Mouse (Mus musculus) hindbrain, postnatal 0 days (tissue): ENCODE results near the gene Slc30a6. TPM values are rescaled to one million over a fixed set of nuclear protein-coding genes. Genes with fewer than 3 reads are reported as not detected.

Experiments used
- ATAC-seq: fragments of 200-750 bp; cut with Nextera tagmentation; 2 replicates; pipeline ENCODE4 v1.8.0; 2017; ENCODE audit warnings: mild to moderate bottlenecking, moderate TSS enrichment, moderate library complexity
- DNase-seq: peaks from one replicate; pipeline ENCODE4 v3.0.0-alpha.2; 2015; ENCODE audit warnings: low spot score
- H3K27ac ChIP-seq: fragments of 300-500 bp; sonication (generic); 2 replicates; pipeline ENCODE4 v1.5.1; 2014; ENCODE audit warnings: mild to moderate bottlenecking
- H3K27me3 ChIP-seq: fragments of 300-500 bp; sonication (generic); 2 replicates; pipeline ENCODE4 v1.6.1; 2014; ENCODE audit warnings: low read length, mixed read lengths; ENCODE audit not compliant: insufficient read depth
- H3K36me3 ChIP-seq: fragments of 300-500 bp; sonication (generic); 2 replicates; pipeline ENCODE4 v1.6.1; 2014; ENCODE audit warnings: low read length, mixed read lengths; ENCODE audit not compliant: insufficient read depth
- H3K4me1 ChIP-seq: fragments of 300-500 bp; sonication (generic); 2 replicates; pipeline ENCODE4 v1.6.1; 2014; ENCODE audit warnings: antibody characterized with exemption, low read length, mixed read lengths; ENCODE audit not compliant: insufficient read depth
- H3K4me2 ChIP-seq: fragments of 300-500 bp; sonication (generic); 2 replicates; pipeline ENCODE4 v1.6.1; 2014; ENCODE audit warnings: low read depth, mild to moderate bottlenecking, low read length, moderate library complexity, mixed read lengths
- H3K4me3 ChIP-seq: fragments of 300-500 bp; sonication (generic); 2 replicates; pipeline ENCODE4 v1.5.1; 2014; ENCODE audit warnings: low read length
- H3K9ac ChIP-seq: fragments of 300-500 bp; sonication (generic); replicated peaks from 2 replicates; pipeline ENCODE4 v1.6.1; 2014; ENCODE audit warnings: mild to moderate bottlenecking, low read length, moderate library complexity, mixed read lengths
- H3K9me3 ChIP-seq: fragments of 300-500 bp; sonication (generic); 2 replicates; pipeline ENCODE4 v1.6.1; 2016; ENCODE audit warnings: low read length, mixed read lengths
- CTCF ChIP-seq: IDR thresholded peaks from 2 replicates; pipeline ENCODE4 v1.5.1; 2016; ENCODE audit warnings: antibody characterized with exemption, control low read depth, low read depth
- WGBS: fragments of 180-500 bp; shearing (Covaris S2); extraction: QIAGEN DNeasy Blood & Tissue Kit; methylation state at CpG from one replicate; pipeline ENCODE4 v1.1.7; 2014; 5-methylcytosine and 5-hydroxymethylcytosine counted together
- polyA plus RNA-seq: library from polyadenylated mRNA; unstranded; fragments of >200 nt; fragmentation: Nextera tagmentation; extraction: Ambion mirVana; gene quantifications from 2 replicates; pipeline ENCODE4 v1.2.1, GENCODE M21; 2015
- total RNA-seq: library from RNA; depleted of rRNA; stranded (reverse); fragments of >200 nt; gene quantifications from 2 replicates; pipeline ENCODE4 v1.2.3, GENCODE M21; 2014

Gene Slc30a6
- total and polyA plus RNA-seq, 2 experiments from 2014 or later, result 22.1 to 25.6 TPM

GRCm38 (mm10) chr17:74396766-74397165 lies 1.4 kb downstream of the Slc30a6 start:
- Histone ChIP-seq H3K4me1 (peaks cover 7% of the 10 kb centered on the region; the same call in 1 of the 2 replicates), H3K36me3 (no peaks in the 10 kb centered on the region), H3K27ac (no peak overlapping the region), H3K9ac (no peak overlapping the region), H3K4me3 (no peak overlapping the region), H3K9me3 (no peaks in the 10 kb centered on the region), H3K4me2 (peak overlapping the region; percentile 72), H3K27me3 (no peaks in the 10 kb centered on the region)
- DNase-seq (no peak), ATAC-seq (no peak)
- no peak for TF ChIP-seq CTCF
- 81% methylated on average over 4 of the region's 4 CpGs for WGBS

- no peaks in the 10 kb centered on the region for H3K9me3 ChIP-seq
- no peak overlapping the region for H3K27ac ChIP-seq
- H3K4me3 ChIP-seq, result no peak overlapping the region
- ATAC-seq (no peak), DNase-seq (no peak)
- WGBS, result 87% methylated on average over 2 of the region's 2 CpGs
- H3K4me2 ChIP-seq, result no peak overlapping the region
- no peak overlapping the region for H3K9ac ChIP-seq
- H3K36me3 ChIP-seq, result no peaks in the 10 kb centered on the region
- no peaks in the 10 kb centered on the region for H3K27me3 ChIP-seq
- H3K4me1 ChIP-seq, result peaks cover 7% of the 10 kb centered on the region; the same call in 1 of the 2 replicates
- TF ChIP-seq CTCF, result no peak
Measured at GRCm38 (mm10) chr17:74397173-74397572, 1.8 kb downstream of the Slc30a6 start.

- Histone ChIP-seq H3K36me3 (peaks cover 15% of the 10 kb centered on the region; the same call in 1 of the 2 replicates), H3K9me3 (no peaks in the 10 kb centered on the region), H3K9ac (no peak overlapping the region), H3K27ac (no peak overlapping the region), H3K4me1 (no peaks in the 10 kb centered on the region), H3K27me3 (no peaks in the 10 kb centered on the region), H3K4me3 (no peak overlapping the region), H3K4me2 (no peak overlapping the region)
- DNase-seq, result no peak
- TF ChIP-seq CTCF, result no peak
- ATAC-seq, result no peak
- WGBS, result 94% methylated on average over 12 of the region's 12 CpGs
Measured at GRCm38 (mm10) chr17:74402486-74403222, 7.2 kb downstream of the Slc30a6 start.

GRCm38 (mm10) chr17:74406487-74406886 lies 11.1 kb downstream of the Slc30a6 start:
- no peak overlapping the region for H3K4me3 ChIP-seq
- DNase-seq, result no peak
- no peak overlapping the region for H3K4me2 ChIP-seq
- 92% methylated on average over 8 of the region's 8 CpGs for WGBS
- no peak overlapping the region for H3K9ac ChIP-seq
- no peak for TF ChIP-seq CTCF
- H3K9me3 ChIP-seq, result no peaks in the 10 kb centered on the region
- no peaks in the 10 kb centered on the region for H3K27me3 ChIP-seq
- H3K27ac ChIP-seq, result no peak overlapping the region
- no peaks in the 10 kb centered on the region for H3K4me1 ChIP-seq
- no peak for ATAC-seq
- peaks cover 24% of the 10 kb centered on the region; the same call in 1 of the 2 replicates for H3K36me3 ChIP-seq

GRCm38 (mm10) chr17:74409722-74410121 lies 14.3 kb downstream of the Slc30a6 start:
- Histone ChIP-seq H3K9ac (no peak overlapping the region), H3K4me2 (no peak overlapping the region), H3K4me3 (no peak overlapping the region), H3K36me3 (peaks cover 29% of the 10 kb centered on the region; the same call in 1 of the 2 replicates), H3K27ac (no peak overlapping the region), H3K9me3 (no peaks in the 10 kb centered on the region), H3K27me3 (no peaks in the 10 kb centered on the region), H3K4me1 (no peaks in the 10 kb centered on the region)
- peak; percentile 42 for TF ChIP-seq CTCF
- no peak for ATAC-seq
- 68% methylated on average over 4 of the region's 4 CpGs for WGBS
- peak; percentile 11 for DNase-seq

- no peaks in the 10 kb centered on the region for H3K27me3 ChIP-seq
- no peak for DNase-seq
- TF ChIP-seq CTCF, result no peak
- no peak for ATAC-seq
- no peak overlapping the region for H3K4me2 ChIP-seq
- no peaks in the 10 kb centered on the region for H3K4me1 ChIP-seq
- no peak overlapping the region for H3K9ac ChIP-seq
- no peaks in the 10 kb centered on the region for H3K9me3 ChIP-seq
- WGBS, result 88% methylated on average over 8 of the region's 8 CpGs
- H3K36me3 ChIP-seq, result peaks cover 35% of the 10 kb centered on the region; the same call in 1 of the 2 replicates
- no peak overlapping the region for H3K4me3 ChIP-seq
- no peak overlapping the region for H3K27ac ChIP-seq
Measured at GRCm38 (mm10) chr17:74413324-74413723, 17.9 kb downstream of the Slc30a6 start.

GRCm38 (mm10) chr17:74414671-74415070 lies 19.3 kb downstream of the Slc30a6 start:
- Histone ChIP-seq H3K9ac (no peak overlapping the region), H3K27me3 (no peaks in the 10 kb centered on the region), H3K27ac (no peak overlapping the region), H3K4me1 (no peaks in the 10 kb centered on the region), H3K4me2 (no peak overlapping the region), H3K4me3 (no peak overlapping the region), H3K9me3 (no peaks in the 10 kb centered on the region), H3K36me3 (peaks cover 45% of the 10 kb centered on the region; the same call in 1 of the 2 replicates)
- 67% methylated on average over 1 of the region's 1 CpGs for WGBS
- DNase-seq (no peak), ATAC-seq (no peak)
- TF ChIP-seq CTCF, result no peak
